Mouse (Mus musculus): ENCODE data around the gene Mrpl36. TPM values are rescaled to one million over a fixed set of nuclear protein-coding genes. Genes with fewer than 3 reads are reported as not detected.

Mrpl36 gene
- 10 to 100 TPM; 61.6 to 71.0 TPM for total RNA-seq (2021)
- long read RNA-seq, experiment 1, transcript Mrpl36-201 (2 exons, 923 nt), result major isoform, 83 of 89 reads
- long read RNA-seq, experiment 1, partial matches to known transcripts, result 0 of 89 reads
- long read RNA-seq, experiment 1, other reads (novel, unspliced or antisense), result 4 of 89 reads
- long read RNA-seq, experiment 2, transcript Mrpl36-201 (2 exons, 923 nt), result major isoform, 81 of 94 reads
- long read RNA-seq, experiment 2, partial matches to known transcripts, result 0 of 94 reads
- long read RNA-seq, experiment 2, other reads (novel, unspliced or antisense), result 7 of 94 reads

- DNase-seq, result peak; percentile 95
Observed at GRCm38 (mm10) chr13:73327827-73328698, at the start of gene Mrpl36, which contains the start of gene Ndufs6. Gene Mrpl36, plus strand, starts transcription at chr13:73328513. Gene Ndufs6, minus strand, starts transcription at chr13:73328542.

DNA sequence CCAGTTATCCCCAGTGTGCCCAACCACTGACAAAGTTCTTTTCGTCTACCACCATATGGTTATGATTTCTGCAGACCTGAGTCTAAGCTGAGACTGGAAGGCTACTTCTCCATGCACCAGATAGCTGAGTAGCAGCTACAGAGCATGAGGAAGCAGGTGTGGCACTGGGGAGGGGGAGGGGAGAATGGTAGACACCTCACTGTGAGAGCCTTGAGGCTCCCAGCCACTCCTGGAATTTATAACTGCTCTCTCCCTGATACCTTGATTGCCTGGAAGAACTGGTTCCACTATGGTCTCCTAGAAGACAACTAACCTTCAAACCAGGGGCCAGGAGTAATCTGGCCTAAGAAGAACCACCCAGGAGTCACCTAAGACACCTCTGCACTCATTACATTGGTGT is 49.1 kb upstream of the Mrpl36 start:
- no peak for DNase-seq

GRCm38 (mm10) chr13:73282407-73282806 is 45.9 kb upstream of the Mrpl36 start:
- DNase-seq, result no peak

DNA sequence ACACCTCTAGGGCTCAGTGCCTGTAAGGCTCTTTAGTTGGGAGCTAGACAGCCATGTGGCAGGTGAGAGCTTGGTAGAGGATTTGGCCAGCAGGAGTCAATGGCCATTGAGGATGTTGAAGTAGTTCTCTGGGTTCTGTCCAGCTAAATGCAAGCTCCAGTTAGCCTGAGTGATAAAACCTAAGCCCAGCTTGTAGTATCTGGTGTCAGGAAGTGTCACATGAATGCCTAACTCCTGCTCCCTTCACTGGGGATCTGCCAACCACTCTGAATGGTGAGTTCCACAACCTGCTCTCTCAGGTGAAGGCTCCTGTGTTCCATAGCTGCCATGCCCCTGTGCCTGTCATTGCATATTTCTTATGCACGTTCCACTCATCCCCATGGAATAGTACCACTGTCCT is 44.8 kb upstream of the Mrpl36 start:
- no peak for DNase-seq

- no peak for DNase-seq
Observed at GRCm38 (mm10) chr13:73290206-73290605, 38.1 kb upstream of the Mrpl36 start.

- no peak for DNase-seq
Observed at GRCm38 (mm10) chr13:73291102-73291501, 37.2 kb upstream of the Mrpl36 start.

DNA sequence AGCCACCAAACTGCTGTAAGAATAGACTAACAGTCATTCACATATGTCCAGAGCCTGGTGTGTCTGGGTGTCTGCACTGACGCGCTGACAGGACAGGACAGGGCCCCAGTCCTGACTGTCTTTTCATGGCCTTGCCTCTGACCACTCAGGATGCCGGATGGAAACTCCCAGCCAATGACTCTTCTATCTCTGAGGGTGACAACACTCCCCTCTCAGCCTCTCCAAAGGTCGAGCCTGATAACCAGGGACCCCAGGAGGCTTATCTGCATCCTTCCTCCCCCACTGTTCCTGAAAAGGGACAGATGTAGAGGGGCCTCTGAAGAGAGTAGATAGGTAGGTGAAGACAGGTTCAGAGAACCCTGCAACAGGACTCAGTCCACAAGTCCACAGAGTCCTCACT is 29.6 kb upstream of the Mrpl36 start:
- DNase-seq, result no peak

- no peak for DNase-seq
Observed at GRCm38 (mm10) chr13:73299322-73299721, 29.0 kb upstream of the Mrpl36 start.

DNA sequence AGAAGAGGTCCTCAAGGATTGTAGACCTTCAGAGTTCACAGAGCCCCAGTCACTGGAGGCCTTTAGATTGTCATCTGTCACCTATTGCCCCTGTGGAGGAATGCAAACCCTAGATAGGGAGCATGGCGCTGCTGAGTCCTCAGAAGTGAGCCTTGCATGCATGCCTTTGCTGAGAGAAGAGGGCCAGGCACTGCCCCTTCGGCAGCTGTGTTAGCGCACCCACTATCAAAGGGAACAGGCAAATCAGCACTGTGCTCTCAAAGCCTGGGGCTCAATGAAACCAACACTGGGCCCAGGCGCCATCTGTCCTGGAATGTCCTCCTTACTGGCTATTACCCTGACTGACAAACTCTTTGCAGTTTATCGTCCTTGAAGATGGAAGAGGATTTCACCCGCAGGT is 23.6 kb upstream of the Mrpl36 start:
- DNase-seq, result no peak

GRCm38 (mm10) chr13:73305398-73306084 is 22.8 kb upstream of the Mrpl36 start:
- no peak for DNase-seq

GRCm38 (mm10) chr13:73306085-73306410 is 22.3 kb upstream of the Mrpl36 start:
- no peak for DNase-seq

- DNase-seq, result no peak
Observed at GRCm38 (mm10) chr13:73306430-73306829, 21.9 kb upstream of the Mrpl36 start.

DNA sequence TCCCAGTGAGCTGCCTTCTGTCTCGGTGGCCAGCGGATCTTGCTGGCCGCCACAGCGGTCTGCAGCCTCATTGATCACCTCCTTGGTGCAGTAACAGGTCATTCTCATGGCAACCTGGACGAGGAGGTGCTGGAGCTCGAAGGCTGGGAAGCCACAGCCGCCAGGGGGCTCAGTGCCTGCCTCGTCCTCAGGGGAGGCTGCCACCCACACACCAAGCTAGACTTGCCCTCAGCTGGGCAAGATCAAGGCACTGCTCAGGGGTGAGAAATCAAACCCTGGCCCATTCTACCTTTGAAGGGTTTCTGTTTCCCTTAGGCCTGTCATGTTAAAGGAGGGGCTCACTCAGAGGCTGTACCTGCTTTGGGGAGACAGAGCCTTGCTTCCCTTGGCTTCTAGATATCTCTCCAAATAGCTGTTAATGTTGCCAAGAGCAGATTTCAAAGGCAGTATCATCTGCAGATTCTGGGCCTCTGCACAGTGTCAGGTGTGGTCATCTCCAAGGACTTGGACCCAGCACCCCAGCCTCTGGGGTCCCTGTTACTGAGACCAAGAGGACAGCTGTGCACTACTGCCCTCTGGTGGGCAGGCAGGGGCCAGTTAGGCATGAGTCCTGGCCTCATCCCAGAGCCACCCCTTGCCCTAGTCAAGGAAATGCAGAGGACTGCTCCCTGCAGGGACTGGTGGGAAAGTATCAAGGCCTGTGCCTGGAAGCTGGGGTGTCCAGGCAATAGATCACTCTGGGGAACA is 18.0 kb upstream of the Mrpl36 start:
- peak; percentile 75 for DNase-seq

GRCm38 (mm10) chr13:73320048-73320447 is 8.3 kb upstream of the Mrpl36 start:
- no peak for DNase-seq

DNA sequence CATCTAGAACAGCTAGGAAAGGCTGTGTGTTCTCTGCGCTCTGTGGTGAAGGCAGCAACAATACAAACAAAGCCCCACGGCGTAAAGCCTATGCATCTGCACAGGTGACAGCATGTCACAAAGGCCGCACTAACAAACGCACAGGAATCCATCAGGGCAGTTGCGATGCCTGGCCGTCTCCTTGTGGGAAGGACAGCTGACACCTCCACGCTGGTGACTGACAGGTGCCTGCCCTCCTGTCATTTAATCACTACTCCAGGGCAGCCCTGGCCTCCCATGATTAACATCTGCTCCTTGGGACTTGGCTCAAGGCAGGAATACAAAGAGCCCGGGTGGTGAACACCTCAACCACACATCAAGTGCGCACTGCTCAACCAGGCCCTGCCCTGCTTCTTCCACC is 5.7 kb upstream of the Mrpl36 start:
- DNase-seq, result no peak

GRCm38 (mm10) chr13:73323406-73323805 is 4.9 kb upstream of the Mrpl36 start:
- peak; percentile 31 for DNase-seq

GRCm38 (mm10) chr13:73330844-73331501 is 2.7 kb downstream of the Mrpl36 start:
- peak; percentile 94 for DNase-seq

DNA sequence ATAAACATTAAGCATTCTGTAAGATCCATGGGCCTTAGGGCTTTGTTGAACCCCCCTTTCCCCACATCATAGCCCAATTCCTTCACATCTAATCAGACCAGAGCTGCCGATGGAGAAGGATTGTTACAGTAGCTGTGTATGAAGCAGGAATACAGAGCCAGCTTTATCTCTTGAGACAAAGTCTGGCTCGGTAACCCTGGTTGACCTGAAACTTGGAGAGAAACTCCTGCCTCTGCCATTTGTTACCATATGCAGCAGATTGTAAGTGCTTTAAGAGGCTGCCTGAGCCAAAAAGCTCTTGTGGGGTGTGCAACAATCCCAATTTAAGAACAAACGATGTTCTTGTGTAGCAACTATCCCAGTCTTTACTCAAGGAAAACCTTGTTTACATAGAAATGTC is 3.4 kb downstream of the Mrpl36 start:
- peak; percentile 32 for DNase-seq

DNA sequence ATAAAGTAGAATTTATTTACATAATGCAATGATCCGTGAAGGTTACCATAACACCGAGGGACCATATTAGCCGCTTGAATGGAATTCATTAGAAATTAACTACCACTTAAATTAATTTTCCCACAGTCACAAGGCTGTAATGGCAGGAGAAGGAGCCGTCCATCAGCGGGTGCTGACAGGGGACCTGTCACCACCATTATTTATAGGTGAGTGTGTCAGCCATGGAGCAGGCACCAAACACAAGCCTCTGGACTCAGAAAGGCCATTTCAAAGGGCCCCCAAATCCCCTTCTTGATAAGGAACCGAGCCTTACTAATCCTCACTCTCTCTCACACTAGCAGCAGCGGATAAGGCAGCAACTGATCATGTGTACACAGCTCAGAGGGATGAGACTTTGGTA is 8.4 kb downstream of the Mrpl36 start:
- DNase-seq, result no peak

- DNase-seq, result peak; percentile 9
Observed at GRCm38 (mm10) chr13:73345102-73345890, 17.0 kb downstream of the Mrpl36 start.

DNA sequence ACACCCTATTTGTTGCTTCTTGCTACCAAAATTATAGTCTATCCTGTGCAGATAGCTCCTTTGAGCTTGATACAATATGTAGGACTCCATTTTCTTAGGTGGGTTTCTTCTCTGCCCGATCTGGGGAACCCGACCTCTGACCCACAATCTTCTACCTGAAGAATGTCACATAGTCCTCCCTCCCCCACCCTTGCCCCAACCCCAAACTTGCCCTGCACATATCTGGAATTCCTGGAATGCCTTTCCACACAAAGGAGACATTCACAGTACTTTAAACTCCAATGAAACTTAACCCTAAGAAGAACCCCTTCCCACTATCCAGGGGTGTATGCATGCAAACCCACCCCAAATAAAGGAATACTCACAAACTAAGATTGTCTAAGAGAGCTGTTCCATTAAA is 17.8 kb downstream of the Mrpl36 start:
- DNase-seq, result no peak

Measured in adrenal gland, postnatal 10 days (tissue).